Mouse (Mus musculus) intestine, embryonic 14.5 days (tissue): ENCODE measurements around the gene Bzw2. TPM values are rescaled to one million over a fixed set of nuclear protein-coding genes. Genes with fewer than 3 reads are reported as not detected.

Source experiments
- ATAC-seq: fragments of 200-750 bp; cut with Nextera tagmentation; replicated peaks from 2 replicates; pipeline ENCODE4 v1.8.0; 2017; ENCODE audit warnings: low read depth, moderate number of reproducible peaks, moderate TSS enrichment, moderate library complexity; ENCODE audit not compliant: low FRiP score, low TSS enrichment
- DNase-seq: peaks from one replicate; pipeline ENCODE4 v3.0.0-alpha.2; 2018; ENCODE audit warnings: low spot score
- H3K27ac ChIP-seq: fragments of 300-500 bp; sonication (generic); 2 replicates; pipeline ENCODE4 v1.5.1; 2014; ENCODE audit warnings: low read depth, mild to moderate bottlenecking, control low read depth
- H3K27me3 ChIP-seq: fragments of 300-500 bp; sonication (generic); replicated peaks from 2 replicates; pipeline ENCODE4 v1.6.1; 2014; ENCODE audit warnings: low read length, control low read depth; ENCODE audit not compliant: control insufficient read depth, insufficient read depth
- H3K36me3 ChIP-seq: fragments of 300-500 bp; sonication (generic); 2 replicates; pipeline ENCODE4 v1.6.1; 2014; ENCODE audit warnings: low read length, control low read depth; ENCODE audit not compliant: control insufficient read depth, insufficient read depth
- H3K4me1 ChIP-seq: fragments of 300-500 bp; sonication (generic); replicated peaks from 2 replicates; pipeline ENCODE4 v1.6.1; 2014; ENCODE audit warnings: low read length, control low read depth, mixed read lengths; ENCODE audit not compliant: control insufficient read depth, insufficient read depth
- H3K4me2 ChIP-seq: fragments of 300-500 bp; sonication (generic); 2 replicates; pipeline ENCODE4 v1.6.1; 2014; ENCODE audit warnings: low read length
- H3K4me3 ChIP-seq: fragments of 300-500 bp; sonication (generic); 2 replicates; pipeline ENCODE4 v1.5.1; 2014; ENCODE audit warnings: low read depth, low read length, control low read depth, mixed read lengths
- H3K9ac ChIP-seq: fragments of 300-500 bp; sonication (generic); 2 replicates; pipeline ENCODE4 v1.6.1; 2014; ENCODE audit warnings: mild to moderate bottlenecking, low read length
- H3K9me3 ChIP-seq: fragments of 300-500 bp; sonication (generic); 2 replicates; pipeline ENCODE4 v1.6.1; 2016; ENCODE audit warnings: low read length, control low read depth; ENCODE audit not compliant: control insufficient read depth
- WGBS: fragments of 180-500 bp; shearing (Covaris S2); extraction: QIAGEN DNeasy Blood & Tissue Kit; methylation state at CpG from one replicate; pipeline ENCODE4 v1.1.7; 2014; 5-methylcytosine and 5-hydroxymethylcytosine counted together
- polyA plus RNA-seq: library from polyadenylated mRNA; unstranded; fragments of >200 nt; fragmentation: Nextera tagmentation; extraction: Ambion mirVana; gene quantifications from 2 replicates; pipeline ENCODE4 v1.2.1, GENCODE M21; 2014

The Bzw2 gene
- polyA plus RNA-seq, 1 experiment from 2014 or later = 235 TPM

DNA sequence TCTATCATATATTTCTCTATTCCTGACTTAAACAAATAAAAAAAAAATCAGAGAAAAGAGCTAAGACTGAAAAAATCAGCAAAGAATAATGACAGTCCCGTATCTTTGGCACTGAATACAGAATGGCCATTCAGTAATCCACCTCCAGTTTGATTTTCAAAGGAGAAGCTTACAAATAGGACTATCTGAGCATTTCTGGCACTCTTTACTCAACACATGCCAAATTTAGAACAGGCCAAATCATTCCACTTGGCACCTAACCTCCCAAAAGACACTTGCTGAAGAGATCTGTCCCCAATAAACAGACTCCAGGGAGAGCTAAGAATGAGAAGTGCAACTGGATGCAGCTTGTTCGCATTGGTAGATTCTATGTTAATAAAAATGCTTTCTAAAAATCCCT lies 7.6 kb downstream of the Bzw2 start:
- DNase-seq (no peak), ATAC-seq (no peak)
- no peaks in the 10 kb centered on the region for H3K27me3 ChIP-seq
- no peak overlapping the region for H3K4me3 ChIP-seq
- H3K9me3 ChIP-seq = no peaks in the 10 kb centered on the region
- WGBS = 87% methylated on average over 2 of the region's 2 CpGs
- H3K9ac ChIP-seq = no peak overlapping the region
- H3K4me2 ChIP-seq = no peak overlapping the region
- H3K36me3 ChIP-seq = no peaks in the 10 kb centered on the region
- no peak overlapping the region for H3K27ac ChIP-seq
- peaks cover 12% of the 10 kb centered on the region for H3K4me1 ChIP-seq

DNA sequence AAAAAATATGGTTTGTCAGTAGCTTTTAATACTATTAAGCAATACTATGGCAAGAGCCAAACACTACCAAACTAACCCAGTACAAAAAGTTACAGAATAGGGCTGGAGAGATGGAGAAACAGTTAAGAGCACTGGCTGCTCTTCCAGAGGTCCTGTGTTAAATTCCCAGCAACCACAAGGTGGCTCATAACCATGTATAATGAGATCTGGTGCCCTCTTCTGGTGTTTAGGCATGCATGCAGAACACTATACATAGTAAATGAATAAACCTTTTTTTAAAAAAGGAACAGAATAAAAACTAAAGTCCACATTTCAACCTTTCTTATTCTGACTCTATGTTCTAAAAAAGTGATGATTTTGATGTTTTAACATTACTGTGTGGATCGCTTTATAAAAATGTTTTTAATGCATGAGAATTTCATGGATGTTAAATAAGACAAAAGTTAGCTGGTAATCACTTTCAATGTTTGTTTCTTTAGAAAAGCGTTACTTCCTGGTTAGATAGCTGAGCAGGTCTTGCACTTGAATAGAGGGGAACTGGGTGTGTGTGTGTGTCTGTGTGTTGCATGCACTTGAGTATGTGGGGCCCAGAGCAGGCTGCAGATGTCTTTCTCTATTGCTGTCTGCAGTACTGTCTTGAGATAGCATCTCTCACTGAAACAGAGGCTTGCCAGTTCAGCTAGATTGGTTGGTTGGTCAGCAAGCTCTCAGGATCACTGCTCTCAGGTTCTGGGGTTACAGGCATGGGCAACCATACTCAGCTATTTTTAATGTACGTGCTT lies 11.5 kb downstream of the Bzw2 start:
- no peaks in the 10 kb centered on the region for H3K9me3 ChIP-seq
- no peak overlapping the region for H3K27ac ChIP-seq
- H3K9ac ChIP-seq = no peak overlapping the region
- H3K36me3 ChIP-seq = no peaks in the 10 kb centered on the region
- DNase-seq (no peak), ATAC-seq (no peak)
- H3K27me3 ChIP-seq = no peaks in the 10 kb centered on the region
- WGBS = 88% methylated on average over 3 of the region's 3 CpGs
- H3K4me2 ChIP-seq = no peak overlapping the region
- H3K4me1 ChIP-seq = no peaks in the 10 kb centered on the region
- H3K4me3 ChIP-seq = no peak overlapping the region

DNA sequence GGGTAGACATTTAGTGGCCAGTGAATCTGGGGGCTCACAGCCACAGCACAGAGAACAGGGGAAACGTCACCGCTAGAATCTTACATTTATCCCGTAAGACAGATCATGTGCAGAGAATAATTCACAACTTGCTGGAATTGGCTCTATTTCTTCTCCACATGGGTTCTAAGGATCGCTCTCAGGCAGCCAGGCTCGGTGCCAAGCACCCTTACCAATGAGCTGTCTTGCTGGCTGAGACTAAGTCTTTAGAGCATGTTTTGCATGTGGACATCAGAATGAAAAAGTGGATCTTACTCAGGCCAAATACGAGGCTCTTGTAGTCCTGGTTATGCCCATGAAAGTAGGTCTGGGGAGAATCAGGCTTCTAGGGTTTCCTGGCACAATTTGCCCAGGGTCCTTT lies 17.5 kb downstream of the Bzw2 start:
- H3K4me3 ChIP-seq = no peak overlapping the region
- DNase-seq = no peak
- 89% methylated on average over 6 of the region's 6 CpGs for WGBS

DNA sequence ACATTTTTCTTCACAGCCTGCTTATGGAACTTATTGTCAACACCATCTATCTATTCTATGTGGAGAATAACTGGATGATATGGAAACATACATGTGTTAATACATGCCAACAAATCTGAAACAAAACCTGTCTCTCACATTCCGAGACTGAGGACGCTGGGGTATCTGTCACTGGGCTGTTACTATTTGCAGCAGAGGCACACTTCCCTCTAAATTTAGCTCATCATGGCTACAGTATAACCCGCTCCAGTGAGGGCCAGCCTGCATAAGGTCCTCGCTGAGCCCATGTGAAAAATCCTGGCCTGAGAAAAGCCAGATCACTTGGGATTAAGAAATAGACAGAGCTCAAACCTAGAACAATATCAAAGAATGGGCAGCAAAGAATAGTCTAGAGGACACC lies 20.7 kb downstream of the Bzw2 start:
- ATAC-seq (no peak), DNase-seq (no peak)
- no peaks in the 10 kb centered on the region for H3K27me3 ChIP-seq
- no peaks in the 10 kb centered on the region for H3K4me1 ChIP-seq
- peaks cover 19% of the 10 kb centered on the region for H3K36me3 ChIP-seq
- H3K4me3 ChIP-seq = no peak overlapping the region
- WGBS = 85% methylated on average over 4 of the region's 4 CpGs
- H3K27ac ChIP-seq = no peak overlapping the region
- no peak overlapping the region for H3K4me2 ChIP-seq
- H3K9me3 ChIP-seq = no peaks in the 10 kb centered on the region
- no peak overlapping the region for H3K9ac ChIP-seq

More for the DNA sequence above, 17.5 kb downstream of the Bzw2 start:
- Histone ChIP-seq H3K4me1 (no peaks in the 10 kb centered on the region), H3K36me3 (peaks cover 6% of the 10 kb centered on the region; the same call in 1 of the 2 replicates), H3K4me2 (no peak overlapping the region), H3K27me3 (no peaks in the 10 kb centered on the region), H3K9me3 (no peaks in the 10 kb centered on the region), H3K9ac (no peak overlapping the region), H3K27ac (no peak overlapping the region)
- ATAC-seq = no peak

DNA sequence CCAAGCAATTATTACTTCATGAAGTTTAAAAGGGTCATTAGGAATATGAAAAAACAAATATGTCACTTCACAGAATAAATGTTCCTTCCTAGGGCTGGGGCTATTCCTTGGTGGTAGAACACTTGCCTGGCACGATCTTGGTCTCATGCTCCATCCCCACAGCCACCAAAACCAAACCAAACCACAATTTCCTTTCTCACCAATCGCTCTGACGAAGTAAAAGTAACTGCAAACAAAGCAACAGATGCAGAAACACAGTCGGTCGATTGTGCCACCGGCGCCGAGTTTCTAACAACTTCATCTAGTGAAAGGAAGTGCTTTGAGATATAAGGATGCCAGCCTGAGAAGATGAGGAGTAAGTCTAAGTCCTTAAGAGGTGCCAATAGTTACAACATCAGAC lies 21.6 kb downstream of the Bzw2 start:
- no peaks in the 10 kb centered on the region for H3K27me3 ChIP-seq
- ATAC-seq (no peak), DNase-seq (no peak)
- no peak overlapping the region for H3K4me2 ChIP-seq
- H3K9ac ChIP-seq = no peak overlapping the region
- H3K4me3 ChIP-seq = no peak overlapping the region
- H3K27ac ChIP-seq = no peak overlapping the region
- H3K9me3 ChIP-seq = no peaks in the 10 kb centered on the region
- H3K4me1 ChIP-seq = no peaks in the 10 kb centered on the region
- H3K36me3 ChIP-seq = peaks cover 27% of the 10 kb centered on the region
- 91% methylated on average over 8 of the region's 8 CpGs for WGBS

DNA sequence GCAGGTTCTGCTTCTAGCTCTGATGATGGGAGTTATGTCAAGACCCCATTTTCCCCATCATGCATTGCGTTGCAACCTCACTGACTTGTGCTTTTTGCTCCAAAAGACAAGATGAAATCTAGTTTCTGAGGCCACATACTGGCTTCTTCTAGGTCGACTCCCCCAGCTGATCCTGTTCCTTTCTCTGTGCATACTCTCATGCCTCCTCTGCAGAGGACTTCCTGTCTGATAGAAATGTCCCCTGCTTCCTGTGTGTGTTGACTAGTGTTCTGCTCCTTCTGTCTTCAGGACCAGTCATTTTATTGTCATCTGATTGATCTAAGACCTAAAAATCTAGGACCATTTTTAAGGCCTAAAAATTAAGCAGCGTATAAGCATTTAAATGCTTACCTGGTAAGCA lies 22.5 kb downstream of the Bzw2 start:
- ATAC-seq = no peak
- Histone ChIP-seq H3K4me2 (no peak overlapping the region), H3K9me3 (no peaks in the 10 kb centered on the region), H3K4me3 (no peak overlapping the region), H3K9ac (no peak overlapping the region), H3K27me3 (no peaks in the 10 kb centered on the region), H3K4me1 (no peaks in the 10 kb centered on the region), H3K27ac (no peak overlapping the region), H3K36me3 (peaks cover 33% of the 10 kb centered on the region)
- 89% methylated on average over 3 of the region's 3 CpGs for WGBS
- DNase-seq = no peak

DNA sequence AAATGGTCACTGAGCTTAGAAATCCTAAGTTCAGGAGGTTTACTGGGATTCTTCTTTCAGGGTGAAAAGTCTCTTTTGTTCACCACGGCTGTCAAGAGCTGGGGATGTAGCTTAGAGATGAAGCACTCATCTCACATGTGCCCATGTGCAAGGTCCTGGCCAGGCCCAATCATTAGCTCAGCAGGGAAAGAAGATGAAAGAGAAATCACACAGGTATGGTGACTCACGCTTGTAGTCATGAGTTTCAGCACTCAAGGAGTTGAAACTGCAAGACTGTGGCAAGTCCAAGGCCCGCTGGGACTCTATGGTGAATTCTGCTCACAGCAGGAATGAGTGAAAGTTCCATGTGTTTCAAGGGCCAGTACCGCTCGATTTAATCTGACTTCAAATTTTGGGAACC lies 23.8 kb downstream of the Bzw2 start:
- Histone ChIP-seq H3K36me3 (peaks cover 38% of the 10 kb centered on the region), H3K9me3 (no peaks in the 10 kb centered on the region), H3K4me3 (no peak overlapping the region), H3K27ac (no peak overlapping the region), H3K4me1 (no peaks in the 10 kb centered on the region), H3K4me2 (no peak overlapping the region), H3K27me3 (no peaks in the 10 kb centered on the region), H3K9ac (no peak overlapping the region)
- no peak for ATAC-seq
- 97% methylated on average over 5 of the region's 5 CpGs for WGBS
- no peak for DNase-seq

DNA sequence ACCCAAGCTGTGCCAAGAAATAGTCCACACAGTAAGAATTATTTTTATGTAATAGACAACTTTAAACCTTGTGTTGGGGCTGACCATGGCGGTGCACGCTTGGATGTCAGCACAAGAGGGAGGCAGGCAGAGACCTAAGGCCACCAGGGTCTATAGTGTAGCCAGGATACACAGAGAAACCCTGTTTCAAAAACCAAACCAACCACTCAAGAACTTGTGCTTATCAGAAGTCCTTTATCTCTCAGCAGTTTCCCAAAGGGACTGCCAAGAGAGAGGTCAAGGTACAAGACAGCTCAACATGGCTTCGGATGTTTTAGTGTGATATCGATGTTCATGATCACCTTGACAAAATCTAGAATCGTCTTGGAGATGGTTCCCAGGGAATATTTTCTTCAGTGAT lies 24.3 kb downstream of the Bzw2 start:
- Histone ChIP-seq H3K4me1 (no peaks in the 10 kb centered on the region), H3K9me3 (no peaks in the 10 kb centered on the region)
- 95% methylated on average over 5 of the region's 5 CpGs for WGBS

DNA sequence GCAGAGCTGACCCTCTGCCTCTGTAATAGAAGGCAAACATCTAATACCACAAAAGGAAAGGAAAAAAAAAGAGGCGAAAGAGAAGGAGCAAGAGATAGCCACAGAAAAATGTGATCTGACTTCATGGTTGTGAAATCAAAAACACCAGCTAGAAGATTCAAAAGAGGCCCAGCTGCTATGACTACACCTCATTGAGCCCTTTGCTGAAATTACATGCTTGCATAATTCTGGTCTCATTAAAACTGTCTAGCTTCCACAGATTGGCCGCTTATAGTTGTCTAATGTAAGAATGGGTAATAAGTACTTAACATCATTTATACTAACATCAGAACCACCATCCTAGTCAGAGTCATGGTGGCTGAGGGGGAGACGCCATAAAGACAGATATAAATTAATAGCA lies 25.2 kb downstream of the Bzw2 start:
- Histone ChIP-seq H3K9me3 (no peaks in the 10 kb centered on the region), H3K27ac (no peak overlapping the region), H3K4me2 (no peak overlapping the region), H3K9ac (no peak overlapping the region), H3K27me3 (no peaks in the 10 kb centered on the region), H3K4me1 (no peaks in the 10 kb centered on the region), H3K36me3 (peaks cover 44% of the 10 kb centered on the region), H3K4me3 (no peak overlapping the region)
- 95% methylated on average over 3 of the region's 3 CpGs for WGBS
- no peak for DNase-seq
- ATAC-seq = no peak

More for the DNA sequence above, 24.3 kb downstream of the Bzw2 start:
- H3K36me3 ChIP-seq = peaks cover 44% of the 10 kb centered on the region
- H3K9ac ChIP-seq = no peak overlapping the region
- DNase-seq = no peak
- no peak for ATAC-seq
- H3K4me2 ChIP-seq = no peak overlapping the region
- no peak overlapping the region for H3K27ac ChIP-seq
- no peaks in the 10 kb centered on the region for H3K27me3 ChIP-seq
- no peak overlapping the region for H3K4me3 ChIP-seq
